Mouse (Mus musculus) kidney, adult 18-20 months (tissue): ENCODE measurements around the gene Nlrc5.

Experiments
- DNase-seq: peaks from one replicate; pipeline ENCODE4 v3.0.0; 2021

Gene Nlrc5

DNA sequence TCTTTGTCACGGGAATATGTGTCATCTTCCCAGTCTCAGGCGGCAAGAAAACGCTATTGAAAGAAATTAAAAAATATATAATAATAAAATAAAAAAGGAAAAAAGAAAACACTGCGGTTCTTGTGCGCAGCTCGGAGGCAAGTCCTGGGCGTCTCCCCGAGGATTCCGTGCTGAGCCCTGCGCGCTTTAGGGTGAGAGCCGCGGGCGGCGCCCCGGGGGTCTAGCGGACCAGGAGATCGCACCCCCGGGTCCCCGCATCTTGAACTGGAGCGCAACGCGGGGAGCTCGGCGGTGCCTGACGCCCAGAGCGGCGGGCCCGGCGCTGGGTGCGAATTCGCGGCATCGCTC lies 98.3 kb downstream of the Nlrc5 start:
- no peak for DNase-seq

DNA sequence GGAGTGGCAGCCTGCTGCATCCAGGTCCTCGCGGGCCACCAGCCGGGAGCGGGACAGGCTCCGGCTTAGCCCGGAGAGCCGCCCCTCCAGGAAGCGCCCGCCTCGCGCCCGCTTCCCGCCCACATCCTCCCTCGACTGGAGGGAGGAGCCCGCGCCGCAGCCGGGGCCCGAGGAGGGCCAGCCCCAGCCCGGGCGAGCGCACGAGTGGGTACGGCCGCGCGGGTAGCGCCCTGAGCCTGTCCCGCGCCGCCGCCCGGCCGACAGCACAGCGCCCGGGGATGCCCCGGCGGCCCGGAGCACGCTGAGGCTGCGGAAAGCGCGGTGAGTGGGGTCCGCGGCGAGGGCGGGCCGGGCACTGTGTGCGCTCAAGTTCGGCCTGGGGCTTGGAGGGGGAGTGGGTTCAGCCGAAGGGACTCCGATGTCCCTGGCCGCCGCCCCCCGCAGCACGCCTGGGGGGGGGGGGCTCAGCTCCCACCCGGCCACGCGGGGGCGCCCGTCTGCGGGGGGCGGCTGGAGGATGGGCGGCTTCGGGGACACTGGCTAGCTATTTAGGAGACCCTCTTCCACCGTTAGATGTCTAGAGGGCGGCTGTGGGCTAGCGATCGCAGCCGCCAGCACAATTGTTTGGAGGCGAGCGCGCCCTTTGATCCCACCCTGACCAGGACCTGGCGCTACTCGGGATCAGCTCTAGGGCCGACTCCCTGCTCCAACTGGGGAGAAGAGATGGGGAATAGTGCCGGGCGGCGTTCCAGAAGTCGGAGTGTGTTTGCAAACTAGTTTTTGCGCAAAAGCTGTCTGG lies 98.9 kb downstream of the Nlrc5 start, which contains the start of gene Cpne2:
Gene Cpne2, plus strand, starts transcription at position 118 of the 799 bp plus-strand sequence.
- peak; percentile 71 for DNase-seq

DNA sequence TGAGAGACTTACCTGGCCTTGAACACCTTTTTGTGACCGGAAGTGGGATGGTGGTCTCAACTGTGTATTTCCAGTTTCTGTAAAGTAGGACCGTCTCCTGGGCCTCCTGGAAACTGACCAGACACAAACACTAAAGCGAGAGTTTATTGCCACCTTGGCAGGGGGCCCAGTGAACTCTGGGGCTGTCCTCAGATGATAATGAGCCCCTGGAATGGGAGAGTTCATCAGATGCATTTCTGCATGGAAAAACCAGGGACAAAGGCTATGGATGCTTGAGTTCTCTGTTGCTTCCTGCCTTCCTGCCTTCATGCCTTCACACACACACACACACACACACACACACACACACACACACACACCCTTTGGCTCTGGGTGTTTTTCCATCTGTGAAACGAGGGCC lies 100.5 kb downstream of the Nlrc5 start:
- DNase-seq: peak; percentile 42

GRCm38 (mm10) chr8:94535631-94536030 lies 101.5 kb downstream of the Nlrc5 start:
- DNase-seq: peak; percentile 22

GRCm38 (mm10) chr8:94537456-94537855 lies 103.3 kb downstream of the Nlrc5 start:
- DNase-seq: no peak

DNA sequence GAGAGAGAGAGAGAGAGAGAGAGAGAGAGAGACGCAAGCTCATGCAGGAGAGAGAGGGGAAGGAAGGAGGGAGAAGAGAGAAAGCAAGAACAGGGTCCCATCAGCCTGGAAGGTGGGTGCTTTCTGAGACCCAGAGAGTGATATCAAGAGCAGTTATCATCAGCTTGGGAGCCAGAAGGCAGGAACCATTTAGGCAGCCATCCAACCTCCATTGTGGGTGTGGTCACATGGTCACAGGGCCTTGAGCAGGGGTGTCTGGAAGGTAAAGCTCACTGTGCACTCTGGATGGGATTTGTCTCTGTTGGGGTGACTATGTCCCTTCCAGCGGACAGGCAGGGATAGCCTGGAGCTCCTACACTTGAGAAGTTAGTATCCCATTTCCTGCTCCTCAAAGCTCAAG lies 105.9 kb downstream of the Nlrc5 start:
- no peak for DNase-seq

- DNase-seq: no peak
Observed at GRCm38 (mm10) chr8:94540889-94541795, 107.0 kb downstream of the Nlrc5 start.

GRCm38 (mm10) chr8:94543981-94544380 lies 109.8 kb downstream of the Nlrc5 start:
- DNase-seq: no peak

DNA sequence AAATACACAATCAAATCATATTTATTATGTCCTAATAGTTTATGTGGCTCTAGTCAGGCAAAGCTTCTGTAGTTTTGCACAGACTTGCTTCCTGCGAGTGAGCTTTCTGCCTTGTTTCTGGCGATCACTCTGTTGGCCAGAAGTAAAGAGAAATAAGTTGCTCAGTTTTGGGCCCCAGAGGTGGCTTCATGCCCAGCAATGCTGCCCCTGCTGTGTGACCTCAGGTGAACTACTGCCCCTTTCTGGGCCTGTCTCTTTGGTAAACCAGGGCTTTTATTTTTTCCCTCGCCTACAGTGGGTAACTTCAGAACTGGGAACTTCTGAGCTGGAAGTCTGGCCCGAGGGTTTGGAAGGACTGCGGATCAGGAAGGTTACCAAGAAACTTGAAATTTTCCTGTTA lies 114.9 kb downstream of the Nlrc5 start:
- DNase-seq: no peak

DNA sequence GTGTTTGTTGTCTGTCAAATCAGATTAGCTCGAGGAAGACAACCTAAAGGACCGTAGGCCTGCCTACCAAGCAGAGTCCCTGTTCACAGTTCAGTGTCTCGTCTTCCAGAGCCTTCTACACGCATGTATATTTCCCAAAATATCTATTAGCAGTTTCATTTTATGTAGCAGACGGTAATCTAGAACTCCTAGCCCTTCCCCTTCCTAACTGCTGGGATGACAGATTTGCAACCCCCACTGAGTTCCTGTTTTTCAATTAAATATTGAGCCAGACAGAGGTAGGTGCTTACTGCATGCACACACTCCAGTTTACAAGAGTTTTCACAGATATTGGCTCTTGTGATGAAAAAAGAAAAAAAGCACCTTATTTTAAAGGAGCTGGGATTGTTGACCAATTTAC lies 115.3 kb downstream of the Nlrc5 start:
- no peak for DNase-seq

- DNase-seq: peak; percentile 13
Observed at GRCm38 (mm10) chr8:94549998-94550397, 115.8 kb downstream of the Nlrc5 start.

DNA sequence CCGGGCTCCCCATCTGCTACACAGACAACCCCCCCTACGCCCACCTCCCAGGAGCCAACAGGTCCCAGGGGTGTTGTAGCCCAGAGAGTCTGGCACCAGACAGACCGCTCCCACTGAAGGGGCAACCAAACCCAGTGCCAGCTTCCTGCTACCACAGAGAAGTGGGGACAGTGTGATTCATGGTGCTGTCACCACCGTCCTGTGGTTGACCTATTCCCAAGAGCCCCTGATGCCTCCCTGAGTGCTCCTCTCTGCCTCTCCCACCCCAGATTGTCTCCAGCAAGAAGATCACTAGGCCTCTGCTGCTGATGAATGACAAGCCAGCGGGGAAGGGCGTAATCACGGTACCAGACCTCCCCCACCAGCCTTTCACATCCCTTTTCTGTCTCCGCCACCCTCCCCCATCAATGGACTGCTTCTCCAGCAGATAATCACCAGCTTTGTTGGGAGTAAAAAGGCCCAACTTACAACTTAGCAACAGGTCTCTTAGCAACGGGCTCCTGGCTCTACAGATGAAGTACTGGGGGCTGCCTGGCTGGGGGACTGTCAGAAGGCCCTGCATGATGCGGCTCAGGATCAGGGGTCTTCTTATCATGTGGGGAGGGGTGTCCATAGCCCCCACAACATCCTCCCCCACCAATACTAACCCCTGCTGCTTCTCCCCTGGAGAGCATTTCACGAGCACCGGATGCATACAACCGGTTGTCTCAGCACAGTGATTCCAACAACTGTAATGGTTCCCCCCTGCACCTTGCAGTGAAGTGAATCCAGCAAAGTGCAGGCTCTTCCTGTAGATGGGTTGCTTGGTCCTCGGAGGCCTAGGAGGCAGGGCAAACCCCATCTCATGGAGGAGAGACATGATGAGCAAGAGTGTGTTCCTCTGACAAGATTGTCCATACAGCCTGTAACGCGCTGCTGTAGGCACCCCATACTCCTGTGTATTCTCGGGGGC lies 117.6 kb downstream of the Nlrc5 start:
- DNase-seq: no peak

DNA sequence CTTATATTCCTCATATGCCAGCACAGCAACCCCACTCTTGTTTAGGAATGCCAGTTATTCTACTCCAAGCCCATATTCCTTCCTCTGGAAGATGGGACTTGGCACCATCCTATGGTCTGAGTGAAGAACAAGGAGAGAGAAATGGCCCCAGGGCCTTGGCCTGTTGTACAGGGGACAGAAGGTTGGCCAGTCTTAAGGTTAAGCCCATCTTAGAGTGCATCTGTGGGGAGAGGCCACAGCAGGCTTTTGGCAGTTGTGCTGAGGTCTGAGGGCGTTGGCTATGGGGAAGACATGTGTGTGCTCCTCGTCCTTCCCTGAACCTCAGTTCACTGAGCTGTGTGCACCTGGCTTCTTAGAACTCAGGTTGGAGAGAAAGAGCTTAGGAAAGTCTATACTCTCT lies 118.5 kb downstream of the Nlrc5 start:
- DNase-seq: no peak

- DNase-seq: no peak
Observed at GRCm38 (mm10) chr8:94557281-94557680, 123.1 kb downstream of the Nlrc5 start.

GRCm38 (mm10) chr8:94561256-94561655 lies 127.1 kb downstream of the Nlrc5 start:
- no peak for DNase-seq

DNA sequence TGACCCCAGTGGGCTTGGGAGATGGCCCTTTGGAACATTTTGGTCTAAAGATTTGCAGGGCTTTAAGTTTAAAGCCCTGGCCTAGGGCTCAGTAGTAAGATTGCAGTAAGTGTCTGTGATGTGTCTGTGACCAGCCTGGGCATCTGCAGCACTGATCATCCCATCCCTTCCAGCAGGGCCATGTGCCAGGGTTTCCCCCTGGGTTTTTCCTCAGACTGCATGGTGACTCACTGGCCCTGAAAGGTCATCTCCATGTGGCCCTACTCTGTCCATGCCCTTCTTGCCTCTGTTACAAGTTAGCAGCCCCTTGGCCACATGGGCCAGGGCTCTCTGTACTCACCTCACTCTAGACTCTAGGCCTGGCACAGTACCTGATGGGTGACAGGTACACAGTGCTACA lies 130.3 kb downstream of the Nlrc5 start:
- no peak for DNase-seq

DNA sequence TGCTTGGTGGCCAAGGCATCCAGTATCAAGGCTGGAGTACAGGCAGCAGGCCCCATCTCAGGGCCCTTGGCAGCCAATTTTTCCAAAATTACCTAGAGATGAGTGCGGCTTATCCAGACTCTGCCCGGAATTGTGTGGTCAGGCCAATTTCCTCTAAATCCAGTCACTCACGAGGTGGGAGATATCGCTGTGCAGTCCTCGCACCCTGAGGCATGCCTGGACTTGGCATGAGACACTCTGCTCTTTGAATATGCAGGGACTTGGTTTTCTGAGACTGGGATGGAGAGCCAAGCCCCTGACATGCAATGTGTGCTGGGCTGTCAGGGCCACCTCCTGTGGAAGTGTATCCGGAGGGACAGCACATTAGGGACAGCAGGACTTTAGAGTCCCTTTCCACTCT lies 131.9 kb downstream of the Nlrc5 start:
- no peak for DNase-seq

- no peak for DNase-seq
Observed at GRCm38 (mm10) chr8:94566446-94567158, 132.4 kb downstream of the Nlrc5 start.

- DNase-seq: no peak
Observed at GRCm38 (mm10) chr8:94567159-94567849, 133.1 kb downstream of the Nlrc5 start.

DNA sequence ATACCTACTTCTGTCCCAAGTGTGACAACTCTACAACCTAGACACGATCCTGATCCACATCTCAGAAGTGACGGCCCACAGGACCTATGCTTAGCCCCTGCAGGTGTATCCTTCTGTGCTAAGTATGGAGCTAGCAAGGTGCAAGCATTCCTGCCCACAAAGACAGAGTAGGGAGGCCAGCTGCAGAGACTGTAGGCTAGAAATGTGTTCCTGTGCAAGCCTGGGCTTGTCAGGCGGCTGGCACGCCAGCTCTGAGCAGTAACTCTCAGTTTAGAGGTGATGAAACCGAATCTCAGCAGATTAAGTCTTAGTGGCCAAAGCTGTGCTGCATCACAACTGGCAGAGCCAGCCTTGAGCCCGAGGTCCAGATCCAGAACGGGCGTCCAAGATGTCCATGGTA lies 133.9 kb downstream of the Nlrc5 start:
- DNase-seq: no peak

GRCm38 (mm10) chr8:94569419-94569818 lies 135.3 kb downstream of the Nlrc5 start:
- DNase-seq: no peak

GRCm38 (mm10) chr8:94571896-94572295 lies 137.7 kb downstream of the Nlrc5 start:
- DNase-seq: no peak
